Mouse (Mus musculus) right cerebral cortex, postnatal 4 days (tissue): ENCODE measurements around the gene Tbc1d4.

ENCODE experiments used
- DNase-seq: peaks from one replicate; pipeline ENCODE4 v3.0.0-alpha.2; 2022

Tbc1d4 gene

DNA sequence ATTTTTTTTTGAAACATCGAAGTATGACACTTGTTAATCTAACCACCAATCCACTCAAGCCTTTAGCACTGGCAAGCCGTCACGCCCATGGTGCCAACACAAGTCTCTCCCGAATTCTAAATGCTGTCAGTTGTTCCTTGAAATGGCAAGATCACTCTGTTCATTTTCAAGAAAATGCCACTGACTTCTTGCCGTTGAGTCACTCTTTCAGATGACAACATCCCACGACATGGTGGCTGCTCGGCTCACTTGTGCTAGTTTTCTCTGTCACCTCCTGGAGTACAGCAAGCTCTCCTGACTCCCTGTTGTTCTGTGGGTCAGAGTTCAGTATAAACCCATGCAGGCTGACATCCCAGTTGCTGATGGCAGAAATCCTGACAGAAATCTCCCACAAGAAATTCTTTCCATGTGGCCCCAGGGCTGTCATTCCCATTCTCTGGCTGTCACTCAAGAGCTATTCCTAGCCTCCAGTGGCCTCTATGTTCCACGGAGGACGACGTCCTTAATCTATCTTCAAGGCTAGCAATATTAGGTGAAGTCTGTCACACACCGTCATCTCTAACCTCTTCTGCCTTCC is 81.5 kb downstream of the Tbc1d4 start:
- DNase-seq, result no peak

- DNase-seq, result no peak
Observed at GRCm38 (mm10) chr14:101526478-101526877, 82.5 kb downstream of the Tbc1d4 start.

DNA sequence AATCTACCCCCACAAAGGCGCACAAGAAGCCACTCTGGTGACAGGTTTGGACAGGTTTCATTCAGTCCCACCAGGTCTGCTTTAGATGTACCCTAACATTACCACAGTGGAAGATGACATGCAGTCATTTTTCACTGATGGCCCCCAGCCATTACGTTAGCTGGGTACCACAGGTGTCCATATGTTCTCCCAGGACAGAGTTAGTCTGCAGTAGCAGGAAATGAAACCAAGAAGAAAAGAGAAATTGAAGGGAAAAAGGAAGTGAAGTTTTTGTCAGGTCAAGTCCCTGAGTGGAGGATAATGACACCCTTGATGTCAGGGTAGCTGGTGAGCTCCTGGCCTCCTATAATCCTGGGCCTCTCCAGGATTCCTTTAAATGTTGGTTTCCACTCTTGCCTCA is 89.0 kb downstream of the Tbc1d4 start:
- no peak for DNase-seq

- DNase-seq, result no peak
Observed at GRCm38 (mm10) chr14:101518259-101518658, 90.7 kb downstream of the Tbc1d4 start.

DNA sequence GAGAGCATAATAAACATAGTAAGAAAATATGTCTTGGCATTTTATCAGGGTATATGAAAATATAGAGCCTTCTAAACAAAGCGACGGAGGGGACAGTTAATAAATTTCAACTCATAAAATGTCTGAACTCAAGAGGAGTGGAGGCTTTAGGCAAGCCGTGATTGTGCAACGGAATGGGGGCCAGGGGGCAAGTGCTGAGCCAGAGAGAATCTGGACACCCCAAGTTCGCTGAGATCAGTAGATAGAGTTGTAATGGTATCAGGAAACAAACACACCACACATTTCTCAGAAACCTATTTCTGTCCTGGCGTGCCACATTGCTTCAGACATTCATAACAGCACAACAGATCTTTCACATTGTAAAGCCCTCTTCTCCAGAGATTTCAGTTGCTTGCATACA is 91.2 kb downstream of the Tbc1d4 start:
- no peak for DNase-seq

- no peak for DNase-seq
Observed at GRCm38 (mm10) chr14:101517341-101517740, 91.7 kb downstream of the Tbc1d4 start.

DNA sequence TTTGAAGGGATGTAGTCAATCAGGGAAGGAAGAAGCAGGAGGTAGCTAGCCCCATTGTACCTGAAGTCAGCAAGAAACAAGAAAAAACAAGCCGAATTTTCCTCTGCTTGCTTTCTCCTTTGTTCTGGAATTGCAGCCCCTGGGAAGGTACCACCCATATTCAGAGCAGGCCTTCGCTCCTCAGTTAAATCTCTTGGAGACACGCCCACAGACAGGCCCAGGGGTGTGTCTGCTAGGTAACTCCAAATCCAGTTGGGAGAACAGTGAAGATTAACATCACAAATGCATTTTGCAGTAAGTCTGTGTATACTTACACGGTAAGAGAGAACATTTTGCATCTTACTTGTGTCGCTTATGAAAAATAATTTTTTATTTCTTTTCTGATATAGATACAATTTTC is 92.1 kb downstream of the Tbc1d4 start:
- no peak for DNase-seq

DNA sequence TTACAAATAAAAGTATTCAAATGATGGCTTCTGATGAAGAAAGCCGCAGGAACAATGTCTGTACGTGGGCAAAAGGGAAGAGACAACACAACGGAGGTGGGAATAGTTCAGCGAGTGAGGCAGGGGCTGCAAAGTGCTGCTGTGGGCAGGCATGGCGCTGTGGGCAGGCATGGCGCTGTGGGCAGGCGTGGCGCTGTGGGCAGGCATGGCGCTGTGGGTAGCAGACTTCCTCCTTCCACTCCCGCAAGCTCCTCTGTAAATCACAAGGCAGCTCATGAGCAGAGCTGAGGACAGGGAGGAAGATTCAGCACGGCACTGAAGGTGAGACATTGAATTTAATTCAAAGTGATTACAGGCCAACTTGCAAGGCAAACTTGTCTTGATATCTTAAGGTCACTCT is 93.0 kb downstream of the Tbc1d4 start:
- DNase-seq, result no peak

- DNase-seq, result no peak
Observed at GRCm38 (mm10) chr14:101515271-101515670, 93.7 kb downstream of the Tbc1d4 start.

DNA sequence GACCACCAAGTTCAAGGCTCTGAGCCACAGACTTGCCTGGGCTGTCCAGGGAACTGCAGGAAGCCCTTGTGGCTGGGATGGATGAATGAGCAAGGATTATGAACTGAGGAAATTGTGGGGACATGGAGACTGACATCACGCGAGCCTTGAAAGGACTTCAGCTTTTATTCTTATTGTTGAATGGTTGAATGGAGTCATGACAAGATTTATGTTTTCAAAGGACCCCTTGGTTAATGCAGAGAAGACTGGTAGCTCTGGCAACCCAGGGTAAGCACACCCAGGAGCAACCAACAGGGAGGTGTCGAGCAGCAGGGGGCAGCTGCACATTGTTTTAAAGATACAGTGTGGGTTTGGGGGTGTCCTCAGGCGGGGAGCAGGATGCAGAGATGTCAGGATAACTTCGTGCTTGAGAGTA is 94.4 kb downstream of the Tbc1d4 start:
- DNase-seq, result no peak

- no peak for DNase-seq
Observed at GRCm38 (mm10) chr14:101513163-101513562, 95.8 kb downstream of the Tbc1d4 start.

DNA sequence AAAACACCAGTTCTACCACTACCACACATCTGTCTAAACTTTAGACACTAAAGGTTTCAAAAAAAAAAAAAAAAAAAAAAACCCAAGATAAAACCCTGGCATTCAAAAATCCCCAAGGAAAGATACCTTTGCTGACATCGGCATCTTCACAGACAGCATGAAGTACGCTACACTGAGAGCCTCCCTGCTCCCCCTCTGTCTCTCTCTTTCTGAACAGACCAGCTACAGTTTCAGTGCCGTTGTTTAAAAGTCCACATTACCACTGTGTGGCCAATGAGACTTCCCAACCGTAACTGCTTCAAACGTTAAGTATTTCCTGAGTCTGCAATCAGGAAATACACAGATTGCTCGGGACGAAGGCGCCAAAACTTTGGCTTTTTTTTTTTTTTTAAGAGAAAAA is 97.6 kb downstream of the Tbc1d4 start:
- no peak for DNase-seq

- DNase-seq, result no peak
Observed at GRCm38 (mm10) chr14:101510540-101511313, 98.3 kb downstream of the Tbc1d4 start.

- DNase-seq, result no peak
Observed at GRCm38 (mm10) chr14:101509759-101510158, 99.2 kb downstream of the Tbc1d4 start.

GRCm38 (mm10) chr14:101507956-101508355 is 101.0 kb downstream of the Tbc1d4 start:
- DNase-seq, result no peak

DNA sequence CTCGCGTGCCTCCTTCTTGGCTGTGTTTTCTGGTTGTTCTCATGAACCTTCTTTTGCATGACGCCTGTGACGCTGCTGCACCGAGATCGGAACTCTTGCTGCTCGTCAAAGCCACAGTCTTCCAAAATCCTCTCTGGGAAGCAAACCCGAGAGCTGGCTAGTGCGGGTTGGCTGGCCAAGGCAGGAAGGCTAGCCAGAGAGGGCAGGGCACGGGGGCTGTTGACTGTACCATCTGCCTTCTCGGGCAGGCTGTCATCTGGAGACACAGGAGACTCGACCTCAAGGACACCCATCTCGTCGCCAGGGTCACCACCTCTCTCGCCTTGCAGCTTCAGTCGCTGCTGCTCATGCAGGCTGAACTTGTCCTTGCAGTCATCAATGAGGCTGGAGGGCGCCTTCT is 101.8 kb downstream of the Tbc1d4 start:
- DNase-seq, result no peak

- no peak for DNase-seq
Observed at GRCm38 (mm10) chr14:101505805-101506204, 103.2 kb downstream of the Tbc1d4 start.

DNA sequence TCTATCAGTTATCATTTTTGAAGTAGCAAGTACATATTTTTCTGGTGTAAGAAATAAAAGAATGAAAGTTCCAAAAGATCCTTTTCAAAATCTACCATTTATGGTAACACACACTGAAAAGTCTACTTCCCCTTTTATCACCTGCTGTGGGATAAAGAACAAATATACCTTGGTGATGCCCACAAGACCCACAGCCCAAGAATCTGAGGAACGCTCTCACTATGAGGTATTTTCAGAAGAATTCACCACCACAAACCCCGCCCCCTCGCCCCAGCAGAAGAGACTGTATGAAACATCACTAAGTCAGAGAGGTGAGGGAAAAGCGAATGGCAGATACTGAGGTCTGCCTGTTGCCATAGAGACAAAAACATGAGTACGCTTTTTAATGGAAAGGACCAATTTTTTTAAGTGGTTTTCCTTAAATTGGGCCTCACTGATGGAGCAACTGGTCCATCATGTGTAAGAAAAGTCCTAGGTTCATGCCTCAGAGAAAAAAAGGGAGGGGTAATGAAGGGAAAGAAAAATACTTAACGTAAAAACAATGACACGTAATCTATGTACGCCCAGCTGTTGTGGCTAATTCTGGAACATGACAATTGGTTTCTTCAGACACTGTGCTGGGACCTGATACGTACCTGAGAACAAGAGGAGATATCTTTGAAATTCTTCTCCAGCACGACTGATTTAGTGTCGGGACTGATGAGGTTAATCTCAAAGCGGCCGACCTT is 104.4 kb downstream of the Tbc1d4 start:
- no peak for DNase-seq

GRCm38 (mm10) chr14:101503168-101503961 is 105.6 kb downstream of the Tbc1d4 start:
- DNase-seq, result no peak

DNA sequence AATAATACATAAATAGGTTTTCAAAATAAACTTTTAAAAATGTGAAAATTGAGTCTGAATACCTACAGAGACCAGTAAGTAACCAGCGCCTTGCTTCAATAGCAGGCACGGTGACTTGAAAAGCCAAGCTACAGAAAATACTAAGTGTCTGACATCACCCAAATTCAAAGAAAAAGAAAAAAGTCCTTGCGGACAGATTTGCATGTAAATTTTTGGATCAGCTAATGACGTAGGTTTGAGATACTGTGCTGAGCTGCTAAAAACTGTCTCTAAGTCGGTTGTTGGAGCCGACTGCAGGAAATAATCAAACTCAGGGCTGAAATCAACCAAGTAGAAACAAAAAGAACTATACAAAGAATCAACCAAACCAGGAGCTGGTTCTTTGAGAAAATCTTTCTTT is 107.1 kb downstream of the Tbc1d4 start:
- DNase-seq, result no peak

- DNase-seq, result no peak
Observed at GRCm38 (mm10) chr14:101501452-101501851, 107.5 kb downstream of the Tbc1d4 start.

DNA sequence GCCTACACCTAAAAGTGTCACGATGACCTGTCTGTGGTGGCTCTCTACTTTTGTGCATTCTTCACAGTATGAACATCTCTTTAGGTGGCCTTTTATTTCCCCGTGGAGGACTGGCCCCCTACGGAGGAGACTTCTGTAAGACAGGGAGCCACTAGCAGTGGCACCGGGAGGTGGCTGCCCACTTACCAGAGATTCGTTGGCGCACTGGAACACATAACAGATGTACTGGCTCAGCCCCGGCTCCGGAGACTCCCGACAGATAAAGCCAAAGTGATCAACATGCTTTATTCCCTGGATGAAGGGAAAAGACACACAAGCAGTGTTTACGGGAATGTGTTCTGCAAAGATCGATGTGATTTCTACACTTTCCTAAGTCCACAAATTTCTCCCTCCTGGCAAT is 108.2 kb downstream of the Tbc1d4 start:
- no peak for DNase-seq

DNA sequence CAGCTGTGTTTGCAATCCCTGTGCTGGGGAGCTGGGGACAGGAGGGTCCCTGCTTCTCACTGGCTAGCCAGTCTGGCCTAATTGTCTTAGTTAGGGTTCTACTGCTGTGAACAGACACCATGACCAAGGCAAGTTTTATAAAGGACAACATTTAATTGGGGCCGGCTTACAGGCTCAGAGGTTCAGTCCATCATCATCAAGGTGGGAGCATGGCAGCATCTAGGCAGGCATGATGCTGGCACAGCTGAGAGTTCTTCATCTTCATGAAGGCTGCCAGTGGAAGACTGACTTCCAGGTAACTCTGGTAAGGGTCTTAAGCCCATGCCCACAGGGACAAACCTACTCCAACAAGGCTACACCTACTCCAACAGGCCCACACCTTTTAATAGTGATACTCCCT is 109.2 kb downstream of the Tbc1d4 start:
- no peak for DNase-seq
